Mouse (Mus musculus) myocyte (in vitro differentiated cells): ENCODE results near the gene Stxbp1.

Source experiments
- POLR2AphosphoS2 ChIP-seq: IDR thresholded peaks from one replicate; pipeline ENCODE4 v1.6.1; 2011; ENCODE audit warnings: low read depth, control low read depth; ENCODE audit not compliant: insufficient read length
- USF1 ChIP-seq: IDR thresholded peaks from one replicate; pipeline ENCODE4 v1.6.1; 2011; ENCODE audit warnings: low read depth, mild to moderate bottlenecking, control low read depth, moderate library complexity

GRCm38 (mm10) chr2:32740916-32741272, 106.2 kb downstream of the Stxbp1 start, which contains the start of gene 6330409D20Rik:
- TF ChIP-seq USF1 (no peak), POLR2AphosphoS2 (no peak)
